Mouse (Mus musculus) E14TG2a.4 (cell line): ENCODE data around the gene Cdh24.
"Not testable (repeated sequence)": the region's sequence is repeated elsewhere in the genome, so short reads cannot be mapped to it uniquely, and the experiment has no call there.

Experiments used
- CTCF ChIP-seq: conservative IDR thresholded peaks from 2 replicates; pipeline ENCODE4 v1.5.1; 2014; ENCODE audit warnings: low read length
- NANOG ChIP-seq: IDR thresholded peaks from 2 replicates; pipeline ENCODE4 v1.6.1; 2014; ENCODE audit warnings: borderline replicate concordance, low read length, mixed read lengths

DNA sequence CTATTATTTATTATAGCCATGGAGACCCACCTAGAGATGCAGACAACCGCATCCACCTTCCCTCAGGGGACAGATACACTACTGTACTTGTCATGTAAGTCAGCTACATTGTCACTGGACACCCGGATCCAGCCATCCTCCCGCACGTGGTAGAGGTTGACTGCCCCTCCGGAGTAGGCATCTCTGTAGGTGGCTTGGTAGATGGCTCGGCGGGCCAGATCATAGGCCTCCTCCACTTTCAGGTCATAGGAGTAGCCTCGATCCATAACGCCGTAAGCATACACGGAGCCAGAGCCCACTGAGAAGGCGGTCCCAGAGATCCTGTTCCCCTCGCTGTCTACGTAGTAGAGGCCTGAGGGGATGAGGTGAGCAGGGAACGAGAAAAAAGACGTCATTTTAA is 27.0 kb downstream of the Cdh24 start:
- TF ChIP-seq CTCF, NANOG: not testable (repeated sequence)
